Mouse (Mus musculus) ES-E14 (cell line): ENCODE results near the gene Rab25. TPM values are rescaled to one million over a fixed set of nuclear protein-coding genes. Genes with fewer than 3 reads are reported as not detected.

Experiments used
- DNase-seq: peaks from one replicate; pipeline ENCODE4 v3.0.0-alpha.2; 2013; ENCODE audit warnings: low read depth, low spot score
- H3K27ac ChIP-seq: 2 replicates; pipeline ENCODE4 v1.5.1; 2012; ENCODE audit warnings: low read depth, mild to moderate bottlenecking, low read length, moderate library complexity, mixed read lengths; ENCODE audit not compliant: poor library complexity, insufficient read depth, severe bottlenecking
- H3K36me3 ChIP-seq: 2 replicates; pipeline ENCODE4 v1.6.1; 2012; ENCODE audit warnings: mild to moderate bottlenecking, low read length, moderate library complexity, mixed read lengths; ENCODE audit not compliant: control insufficient read depth, poor library complexity, insufficient read depth, severe bottlenecking
- H3K4me1 ChIP-seq, 2 experiments: fragments of 150-350 bp in 1 of 2; sonication (generic) in 1 of 2; 2 replicates each; pipeline ENCODE4 v1.6.1; 2012; ENCODE audit warnings: low read length in 2 of 2, mild to moderate bottlenecking in 1 of 2, mixed read lengths in 1 of 2; ENCODE audit not compliant: control insufficient read depth in 2 of 2, insufficient read depth in 2 of 2, poor library complexity in 1 of 2
- H3K4me3 ChIP-seq, 2 experiments: fragments of 150-350 bp in 1 of 2; sonication (generic) in 1 of 2; 2 replicates each; pipeline ENCODE4 v1.5.1; 2012; ENCODE audit warnings: low read length in 2 of 2, low read depth in 1 of 2, mild to moderate bottlenecking in 1 of 2, mixed read lengths in 1 of 2; ENCODE audit not compliant: insufficient read depth in 1 of 2, poor library complexity in 1 of 2, severe bottlenecking in 1 of 2
- H3K9ac ChIP-seq: 2 replicates; pipeline ENCODE4 v1.6.1; 2012; ENCODE audit warnings: low read depth, mild to moderate bottlenecking, low read length, mixed read lengths; ENCODE audit not compliant: poor library complexity, insufficient read depth, severe bottlenecking
- H3K9me3 ChIP-seq: fragments of 150-350 bp; sonication (generic); 2 replicates; pipeline ENCODE4 v1.6.1; 2012; ENCODE audit warnings: low read depth, mild to moderate bottlenecking, low read length; ENCODE audit not compliant: control insufficient read depth, insufficient read depth
- CHD2 ChIP-seq: IDR thresholded peaks from 2 replicates; pipeline ENCODE4 v1.6.1; 2014; ENCODE audit warnings: mild to moderate bottlenecking, low read depth, low read length, inconsistent platforms
- HCFC1 ChIP-seq: IDR thresholded peaks from 2 replicates; pipeline ENCODE4 v1.6.1; 2012; ENCODE audit warnings: low read length, inconsistent platforms, borderline replicate concordance; ENCODE audit not compliant: insufficient read depth
- MAFK ChIP-seq: IDR thresholded peaks from 2 replicates; pipeline ENCODE4 v1.6.1; 2014; ENCODE audit warnings: mild to moderate bottlenecking, low read depth, low read length, inconsistent platforms; ENCODE audit not compliant: insufficient read depth
- ZC3H11A ChIP-seq: IDR thresholded peaks from 2 replicates; pipeline ENCODE4 v1.6.1; 2012; ENCODE audit warnings: low read depth, mild to moderate bottlenecking, inconsistent platforms, low read length, borderline replicate concordance
- ZNF384 ChIP-seq: IDR thresholded peaks from 2 replicates; pipeline ENCODE4 v1.6.1; 2012; ENCODE audit warnings: low read depth, low read length, inconsistent platforms
- in situ Hi-C, 2 experiments: fragments of 600-800 bp; cut with MboI; formaldehyde crosslinking; loops; one replicate each; pipeline ENCODE4 v1.15.1; 2025; ENCODE audit warnings: low sequenced_read_pairs in 2 of 2, inconsistent platforms in 1 of 2; ENCODE audit not compliant: unreplicated experiment in 2 of 2
- total RNA-seq: library from RNA; depleted of rRNA; stranded (reverse); fragments of 300-350 nt; gene quantifications from 2 replicates; pipeline ENCODE4 v1.2.3, GENCODE M21; 2012

The Rab25 gene
- total RNA-seq, 1 experiment: 2.1 TPM

DNA sequence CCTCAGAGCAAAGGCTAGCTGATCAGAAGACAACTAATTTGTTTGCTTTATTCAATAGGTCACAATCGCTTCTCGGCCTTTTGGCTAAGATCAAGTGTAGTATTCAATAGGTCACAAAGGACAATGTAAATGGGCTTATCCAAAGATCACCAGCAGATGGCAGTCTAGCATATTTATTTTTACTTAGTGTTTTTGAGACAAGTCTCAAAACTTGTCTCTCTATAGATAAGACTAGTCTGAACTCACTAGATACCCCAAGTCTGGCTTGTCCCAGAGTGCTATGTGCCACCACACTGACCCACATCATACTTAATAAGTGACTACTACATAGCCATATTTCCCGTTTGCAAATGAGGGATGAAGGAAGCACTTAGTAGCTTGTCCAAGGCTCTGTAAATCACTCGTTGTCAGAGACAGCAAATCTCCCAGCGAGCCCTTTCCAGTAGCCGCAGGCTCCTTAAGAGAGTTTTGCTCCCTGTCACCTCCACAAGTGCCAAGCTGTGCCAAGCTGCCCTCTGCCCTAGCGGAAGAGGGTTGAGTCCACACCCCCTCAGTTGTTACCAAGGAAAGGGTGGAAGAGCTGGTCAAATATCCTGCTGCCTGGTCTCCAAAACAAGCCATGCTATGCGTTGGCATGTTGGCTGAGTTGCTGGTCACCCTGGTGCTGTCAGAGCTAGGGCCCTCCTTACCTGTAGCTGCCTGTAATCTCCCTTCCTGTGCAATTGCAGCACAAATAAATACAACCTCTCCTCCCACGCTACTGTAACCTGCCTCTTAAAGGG is 44.0 kb upstream of the Rab25 start:
- TF ChIP-seq CHD2 (no peak), MAFK (no peak), ZNF384 (no peak), ZC3H11A (0 out of 2 replicates have a peak, but pooled peaks have one; percentile 32), HCFC1 (no peak)
- Histone ChIP-seq H3K9me3 (no peaks in the 10 kb centered on the region), H3K36me3 (peaks cover 16% of the 10 kb centered on the region), H3K9ac (no peak overlapping the region), H3K4me3 (no peak overlapping the region), H3K27ac (peak overlapping the region; percentile 5; the same call in 1 of the 2 replicates), H3K4me1 (peaks cover 10 to 40% of the 10 kb centered on the region in 2 experiments; a peak in 3 of 4 replicates)
- no peak for DNase-seq
- in situ Hi-C loops: no loop called here

DNA sequence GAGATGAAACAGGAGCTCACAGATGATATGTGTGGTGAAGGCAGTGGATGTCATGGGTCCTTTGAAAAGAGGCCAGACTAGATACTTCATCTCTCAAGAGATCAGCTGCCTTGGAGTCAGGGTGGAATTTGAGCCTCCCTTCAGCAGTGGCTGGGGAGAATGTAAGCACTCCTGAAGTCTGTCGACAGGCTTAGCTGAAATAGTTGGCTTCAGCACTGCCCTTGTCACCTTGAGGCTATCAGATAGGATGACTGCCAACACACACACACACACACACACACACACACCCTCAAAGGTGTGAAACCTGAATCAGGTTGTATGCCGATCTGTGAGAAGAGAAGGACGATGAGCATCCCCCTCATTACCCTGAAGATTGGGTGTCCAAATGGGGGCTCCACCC is 42.9 kb upstream of the Rab25 start:
- Histone ChIP-seq H3K4me1 (peaks cover 15 to 39% of the 10 kb centered on the region in 2 experiments; a peak in 3 of 4 replicates), H3K27ac (no peak overlapping the region), H3K9me3 (no peaks in the 10 kb centered on the region), H3K4me3 (no peak overlapping the region), H3K36me3 (peaks cover 23% of the 10 kb centered on the region), H3K9ac (no peak overlapping the region)
- in situ Hi-C loops: no loop called here
- TF ChIP-seq MAFK (no peak), ZNF384 (no peak), ZC3H11A (no peak), HCFC1 (no peak), CHD2 (no peak)
- no peak for DNase-seq

DNA sequence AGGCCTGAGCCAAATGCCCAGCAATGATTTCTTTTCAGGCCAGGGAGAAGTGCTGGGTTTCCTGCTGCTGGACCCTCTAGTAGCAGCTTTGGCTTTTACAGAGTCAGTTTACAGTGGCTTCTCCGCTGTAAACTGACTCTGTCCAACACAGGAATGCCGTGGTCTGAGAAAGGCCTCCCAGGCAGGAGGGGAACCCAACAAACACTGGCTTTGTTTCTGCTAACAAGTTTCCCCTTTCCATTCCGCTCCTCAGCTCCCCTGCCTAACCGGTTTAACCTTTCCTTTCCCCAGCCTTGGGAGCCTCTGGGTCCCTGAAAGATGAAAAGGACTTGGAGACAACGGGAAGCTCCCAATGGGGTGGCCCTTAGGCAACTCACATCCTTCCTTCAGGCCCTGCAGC is 42.1 kb upstream of the Rab25 start:
- in situ Hi-C loops: no loop called here
- peaks cover 28% of the 10 kb centered on the region for H3K36me3 ChIP-seq
- H3K4me3 ChIP-seq: no peak overlapping the region
- no peak for DNase-seq
- peaks cover 22 to 39% of the 10 kb centered on the region in 2 experiments; a peak in 3 of 4 replicates for H3K4me1 ChIP-seq
- H3K9ac ChIP-seq: peak overlapping the region; percentile 14; the same call in 1 of the 2 replicates
- H3K27ac ChIP-seq: peak overlapping the region; percentile 75
- no peaks in the 10 kb centered on the region for H3K9me3 ChIP-seq
- TF ChIP-seq ZNF384 (no peak), ZC3H11A (no peak), MAFK (no peak), HCFC1 (no peak), CHD2 (no peak)

DNA sequence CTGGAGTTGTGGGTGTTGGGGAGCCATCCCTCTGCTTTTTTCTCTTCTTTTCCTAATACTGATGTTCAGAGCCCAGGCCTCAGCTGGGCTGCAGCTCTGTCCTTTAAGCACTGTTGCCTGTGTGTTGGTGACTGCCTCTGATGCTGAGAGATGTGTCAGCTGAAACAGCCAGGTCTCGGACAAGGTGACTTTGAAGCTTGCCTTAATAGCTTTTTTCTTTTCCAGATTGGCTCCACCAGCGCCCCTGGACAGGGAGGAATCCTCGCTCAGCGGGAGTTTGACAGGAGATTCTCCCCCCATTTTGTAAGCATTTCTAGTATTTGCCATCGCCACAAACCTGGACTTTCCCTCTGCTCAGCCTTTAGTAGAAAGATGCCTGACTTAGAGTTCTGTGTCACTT is 38.5 kb upstream of the Rab25 start:
- TF ChIP-seq MAFK (no peak), ZNF384 (no peak), CHD2 (no peak), ZC3H11A (no peak), HCFC1 (no peak)
- in situ Hi-C loops: no loop called here
- Histone ChIP-seq H3K36me3 (peaks cover 44% of the 10 kb centered on the region), H3K4me3 (no peak overlapping the region), H3K9ac (peak overlapping the region; percentile 13; the same call in 1 of the 2 replicates), H3K4me1 (peaks cover 15 to 24% of the 10 kb centered on the region in 2 experiments; a peak in 3 of 4 replicates), H3K9me3 (no peaks in the 10 kb centered on the region), H3K27ac (peak overlapping the region; percentile 58; the same call in 1 of the 2 replicates)
- DNase-seq: no peak

DNA sequence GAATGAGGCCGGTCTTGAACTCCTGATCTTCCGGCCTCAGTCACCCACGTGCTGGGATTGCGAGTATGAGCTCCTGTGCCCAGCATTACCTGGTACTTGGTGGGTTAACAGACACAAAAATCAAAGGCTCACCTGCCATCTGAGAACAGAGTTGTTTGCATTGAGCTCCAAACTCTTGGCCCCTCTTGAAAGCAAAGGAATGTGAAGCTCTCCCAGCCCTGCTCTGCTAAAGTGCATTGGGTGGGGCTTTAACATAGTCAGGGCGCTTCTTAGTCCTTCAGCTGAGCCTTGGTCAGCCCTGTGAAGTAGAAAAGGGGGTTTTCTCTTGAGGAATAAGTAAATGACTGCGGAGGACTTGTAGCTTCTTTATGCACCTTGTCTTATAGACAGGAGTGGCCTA is 37.7 kb upstream of the Rab25 start:
- peak overlapping the region; percentile 54 for H3K27ac ChIP-seq
- peaks cover 12 to 15% of the 10 kb centered on the region in 2 experiments; a peak in 3 of 4 replicates for H3K4me1 ChIP-seq
- H3K36me3 ChIP-seq: peaks cover 49% of the 10 kb centered on the region
- H3K4me3 ChIP-seq: peak overlapping the region; percentile 8 to 26; a peak in 2 of 4 replicates
- peak overlapping the region; percentile 59; the same call in 1 of the 2 replicates for H3K9ac ChIP-seq
- H3K9me3 ChIP-seq: no peaks in the 10 kb centered on the region
- no peak for DNase-seq
- TF ChIP-seq ZNF384: no peak
- no peak for TF ChIP-seq ZC3H11A
- no peak for TF ChIP-seq CHD2
- no peak for TF ChIP-seq MAFK
- TF ChIP-seq HCFC1: no peak
- in situ Hi-C loops: no loop called here
